Mouse (Mus musculus) brain, embryonic 14.5 days (tissue): ENCODE measurements around the gene Inka1.

Experiments
- CTCF ChIP-seq: fragments of 200-500 bp; IDR thresholded peaks from 2 replicates; pipeline ENCODE4 v1.5.1; 2012; ENCODE audit warnings: inconsistent platforms, mild to moderate bottlenecking, moderate library complexity, borderline replicate concordance; ENCODE audit not compliant: insufficient read depth, insufficient read length; ENCODE audit errors: extremely low read depth
- POLR2A ChIP-seq: fragments of 200-500 bp; IDR thresholded peaks from 2 replicates; pipeline ENCODE4 v1.6.1; 2012; ENCODE audit warnings: mild to moderate bottlenecking, inconsistent platforms, borderline replicate concordance; ENCODE audit not compliant: poor library complexity, insufficient read depth, insufficient read length, severe bottlenecking; ENCODE audit errors: extremely low read depth

DNA sequence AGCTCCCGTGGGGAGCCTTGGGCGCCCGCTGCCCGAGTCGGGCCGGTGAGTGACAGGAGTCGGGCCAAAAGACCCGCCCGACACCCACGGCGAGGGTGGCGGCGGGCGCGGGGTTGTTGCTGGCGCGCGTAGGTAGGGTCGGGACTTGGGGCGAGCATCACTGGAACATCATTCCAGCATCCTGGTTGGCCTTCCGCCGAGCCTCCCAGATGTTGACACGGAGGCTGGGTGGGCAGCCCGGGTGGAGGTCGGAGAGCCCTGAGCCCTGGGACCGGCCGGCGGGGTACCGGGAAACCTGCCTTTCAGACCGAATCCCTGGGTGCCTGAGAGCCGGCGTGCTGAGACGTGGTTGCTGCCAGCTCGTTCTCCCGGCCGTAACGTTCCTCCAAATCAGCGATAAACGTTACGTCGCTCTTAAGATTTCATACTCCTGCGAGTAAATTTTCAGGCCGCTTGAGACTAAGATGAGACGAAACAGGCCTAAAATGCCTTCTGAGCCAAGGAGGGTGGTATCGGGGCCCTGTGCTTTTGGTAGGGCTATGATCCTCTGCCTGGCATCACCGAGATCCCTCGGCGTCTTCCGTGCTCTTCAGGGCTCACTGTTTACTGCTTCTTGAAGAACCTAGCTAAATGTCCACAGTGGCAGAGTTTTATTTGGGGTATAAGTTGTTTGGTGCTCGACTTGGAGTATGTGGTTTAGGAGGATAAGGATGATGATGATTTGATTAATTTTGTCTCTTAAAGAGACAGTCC lies 17.3 kb upstream of the Inka1 start:
- TF ChIP-seq CTCF: no peak
- no peak for TF ChIP-seq POLR2A
